Mouse (Mus musculus): ENCODE results near the gene Nup205. TPM values are rescaled to one million over a fixed set of nuclear protein-coding genes. Genes with fewer than 3 reads are reported as not detected.

The Nup205 gene
- total RNA-seq, 2 experiments from 2014 or later: 10.3 to 11.8 TPM

DNA sequence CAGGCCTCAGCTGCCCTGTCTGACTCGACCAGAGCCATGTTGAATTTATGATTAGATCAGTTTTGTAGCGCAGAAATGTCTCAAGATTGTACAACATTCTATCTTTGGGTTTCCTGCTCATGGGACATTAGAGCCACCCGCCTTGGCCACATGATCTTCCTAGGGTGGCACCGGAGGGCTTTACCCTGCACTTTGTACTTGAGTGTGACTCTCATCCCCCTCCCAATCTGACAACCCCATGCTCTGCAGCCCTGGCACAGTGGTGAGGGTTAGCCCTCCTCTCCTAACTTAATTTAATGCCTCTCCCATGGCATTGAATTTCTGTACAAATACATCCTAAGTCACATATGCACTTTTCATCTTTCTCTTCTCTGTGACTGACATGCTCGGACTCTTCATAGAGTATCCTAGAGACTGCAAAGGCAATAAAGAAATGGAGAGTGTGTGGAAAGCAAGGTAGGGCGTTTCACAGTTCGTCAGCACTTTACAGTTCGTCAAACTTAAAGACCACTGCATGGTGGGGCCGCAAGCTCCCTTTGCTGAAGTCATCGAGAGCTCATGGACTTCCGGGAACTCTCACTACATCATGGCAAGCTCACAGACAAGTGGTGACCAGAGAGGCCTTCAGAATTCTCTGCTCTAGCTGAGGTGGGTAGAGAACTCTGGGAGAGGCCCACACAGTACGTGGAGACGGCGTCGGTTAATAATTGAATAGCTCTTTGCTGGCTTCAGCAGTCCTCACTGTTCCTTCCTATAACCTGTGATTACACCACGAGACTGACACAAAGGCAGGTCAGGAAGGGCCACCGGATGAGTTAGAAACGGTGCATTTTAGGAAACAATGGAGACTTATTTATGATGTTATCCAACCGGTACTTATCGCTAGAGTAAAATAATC lies 94.9 kb downstream of the Nup205 start:
- intact Hi-C loops (cut with DNase I; ENCODE audit: low total_unique reads): no loop called here
- no peak for DNase-seq

DNA sequence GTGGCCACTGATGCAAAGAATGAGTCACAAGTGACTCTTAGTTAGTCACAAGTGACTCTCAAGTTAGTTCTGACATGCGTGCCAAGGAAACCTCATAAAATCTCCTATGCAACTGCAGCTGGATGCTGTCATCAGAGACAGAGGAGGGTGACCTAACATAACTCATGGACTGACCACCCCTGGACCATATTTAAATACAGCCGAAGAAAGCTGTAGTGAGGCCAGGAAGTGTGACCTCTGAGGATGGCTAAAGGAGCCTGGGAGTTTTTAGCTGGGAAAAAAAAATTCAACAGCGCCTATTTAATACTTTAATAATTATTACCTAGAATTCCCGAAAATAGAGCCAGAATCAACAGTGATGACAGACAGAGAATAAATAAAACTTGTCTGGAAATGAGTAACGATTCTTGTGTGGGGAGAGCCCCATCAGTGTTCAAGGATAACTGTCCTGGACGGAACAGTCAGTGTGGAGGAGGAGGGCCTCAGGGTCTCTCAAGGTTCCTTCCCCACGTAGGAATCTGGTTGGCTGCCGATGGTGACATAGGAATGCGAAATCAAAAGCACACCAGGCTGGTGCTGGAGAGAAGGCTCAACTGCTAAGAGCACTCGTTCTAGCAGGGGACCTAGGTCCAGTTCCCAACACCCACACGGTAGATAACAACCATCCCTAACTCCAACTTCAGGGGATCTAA lies 96.3 kb downstream of the Nup205 start:
- DNase-seq: no peak
- intact Hi-C loops (cut with DNase I; ENCODE audit: low total_unique reads): no loop called here

DNA sequence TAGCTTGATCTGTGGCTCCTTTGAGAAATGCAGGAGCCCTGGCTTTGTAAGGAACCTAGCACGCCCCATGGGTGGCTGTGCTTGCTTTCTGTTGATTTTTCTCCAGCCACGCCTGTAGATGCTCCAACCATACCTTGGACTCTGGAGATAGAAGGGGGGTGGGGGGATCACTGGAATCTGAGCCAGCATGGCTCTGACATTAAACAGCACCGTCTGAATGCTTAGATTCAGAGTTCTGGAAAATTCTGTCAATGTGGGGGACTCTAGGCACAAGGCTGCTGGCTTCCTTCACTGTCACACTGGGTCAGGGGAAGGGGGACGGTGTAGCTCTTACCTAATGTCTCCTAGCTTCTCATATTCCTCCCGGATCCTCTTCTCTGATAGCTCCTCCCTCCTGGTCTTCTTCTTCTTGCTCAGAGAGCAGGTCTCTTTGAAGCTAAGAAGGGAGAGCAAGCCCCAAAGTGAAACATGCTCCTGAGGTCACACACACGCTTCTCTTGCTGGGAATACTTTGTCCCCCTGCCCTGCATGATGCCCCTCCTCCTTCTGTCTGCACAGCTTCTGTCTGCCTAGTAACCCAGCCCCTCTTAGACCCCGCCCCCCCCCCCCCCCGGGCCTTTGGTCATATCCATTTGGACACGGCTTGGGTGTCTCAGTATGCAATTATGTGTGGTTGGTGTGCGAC lies 100.8 kb downstream of the Nup205 start:
- DNase-seq: no peak
- intact Hi-C loops (cut with DNase I; ENCODE audit: low total_unique reads): no loop called here

DNA sequence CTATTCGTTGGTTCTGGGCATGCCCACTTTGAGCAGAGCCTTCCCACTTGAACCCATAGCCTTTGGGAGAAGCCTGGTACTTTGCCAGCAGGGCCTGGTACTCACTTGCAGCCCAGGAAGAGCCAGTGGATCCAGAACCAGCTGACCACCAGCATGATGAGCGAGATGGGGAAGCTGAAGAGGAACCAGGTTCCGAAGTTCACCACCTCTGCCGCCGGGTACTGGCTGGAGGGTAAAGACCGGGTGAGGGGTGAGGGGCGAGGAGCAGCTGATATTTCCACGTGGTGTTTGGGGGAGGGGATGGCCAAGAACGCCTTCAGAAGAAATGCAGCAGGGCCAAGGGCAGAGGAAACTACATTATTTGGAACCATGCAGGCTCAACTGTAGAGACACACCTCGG lies 102.1 kb downstream of the Nup205 start:
- DNase-seq: no peak
- intact Hi-C loops (cut with DNase I; ENCODE audit: low total_unique reads): no loop called here

DNA sequence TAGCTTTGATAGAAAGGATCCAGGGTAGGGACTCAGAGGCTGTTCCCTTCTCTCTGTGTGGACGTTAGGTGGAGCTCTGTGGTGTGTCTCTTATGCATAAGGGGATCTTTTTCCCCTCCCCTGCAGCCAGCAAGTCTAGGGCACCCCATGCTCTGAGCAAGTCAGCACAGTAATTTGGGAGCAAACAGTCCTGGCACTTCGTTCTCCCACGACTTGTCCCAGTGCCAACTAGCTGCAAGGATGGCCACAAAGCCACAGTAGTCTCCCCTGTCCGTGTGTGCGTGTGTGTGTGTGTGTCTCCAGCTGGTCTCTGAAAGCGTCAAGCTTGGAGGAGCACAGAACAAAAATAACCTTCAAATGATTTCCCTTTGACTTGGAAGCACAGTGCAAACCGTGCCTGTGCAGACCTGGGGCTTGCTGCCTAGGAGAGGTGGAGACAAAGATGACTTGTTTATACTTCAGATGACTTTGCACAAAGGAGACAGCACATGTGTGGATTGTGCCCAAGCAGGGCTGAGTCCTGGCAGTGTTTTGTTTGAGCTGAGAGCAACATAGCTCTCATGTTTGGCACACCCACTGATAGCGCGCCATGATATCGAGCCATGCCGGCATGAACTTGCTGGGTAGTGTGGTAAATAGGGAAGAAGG lies 111.0 kb downstream of the Nup205 start:
- peak; percentile 32 for DNase-seq
- intact Hi-C loops (cut with DNase I; ENCODE audit: low total_unique reads): no loop called here

DNA sequence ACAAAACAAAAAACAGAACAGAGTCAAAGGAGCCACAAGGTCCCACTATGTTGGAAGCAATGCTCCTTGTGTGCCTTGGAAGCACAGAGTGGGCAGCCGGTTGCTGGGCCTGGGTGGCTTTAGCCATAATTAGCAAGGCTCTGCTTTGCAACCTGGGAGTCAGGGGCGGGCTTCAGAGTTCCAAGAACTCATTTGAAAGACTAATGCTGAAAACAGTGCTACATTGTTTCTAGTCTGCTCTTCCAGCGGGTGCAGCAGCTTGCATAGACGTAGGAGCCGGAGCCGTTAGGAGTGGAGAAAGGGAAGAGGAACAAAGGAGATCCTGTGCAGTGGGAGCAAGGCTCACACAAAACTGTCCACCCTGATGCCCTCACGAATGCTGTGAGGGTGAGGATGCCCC lies 111.7 kb downstream of the Nup205 start:
- DNase-seq: no peak
- intact Hi-C loops (cut with DNase I; ENCODE audit: low total_unique reads): no loop called here

DNA sequence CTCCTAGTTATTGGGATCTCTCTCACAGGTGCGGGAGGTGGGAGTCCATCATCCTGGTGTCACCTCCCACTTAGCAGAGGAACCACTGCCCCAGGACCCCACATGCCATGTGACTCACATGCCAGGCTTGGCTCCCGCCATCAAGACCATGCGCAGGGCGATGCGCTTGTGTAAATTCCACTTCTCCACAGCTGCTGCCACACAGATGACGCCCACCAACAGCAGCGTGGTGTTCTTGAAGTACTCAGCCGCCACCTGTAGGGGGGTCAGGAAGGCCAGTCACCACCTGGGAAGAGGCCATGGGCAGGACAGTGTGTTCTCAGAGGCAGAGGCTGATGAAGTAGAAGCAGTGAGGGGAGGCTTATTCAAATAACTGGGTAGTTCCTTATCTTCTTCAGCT lies 112.5 kb downstream of the Nup205 start:
- no peak for DNase-seq
- intact Hi-C loops (cut with DNase I; ENCODE audit: low total_unique reads): no loop called here

DNA sequence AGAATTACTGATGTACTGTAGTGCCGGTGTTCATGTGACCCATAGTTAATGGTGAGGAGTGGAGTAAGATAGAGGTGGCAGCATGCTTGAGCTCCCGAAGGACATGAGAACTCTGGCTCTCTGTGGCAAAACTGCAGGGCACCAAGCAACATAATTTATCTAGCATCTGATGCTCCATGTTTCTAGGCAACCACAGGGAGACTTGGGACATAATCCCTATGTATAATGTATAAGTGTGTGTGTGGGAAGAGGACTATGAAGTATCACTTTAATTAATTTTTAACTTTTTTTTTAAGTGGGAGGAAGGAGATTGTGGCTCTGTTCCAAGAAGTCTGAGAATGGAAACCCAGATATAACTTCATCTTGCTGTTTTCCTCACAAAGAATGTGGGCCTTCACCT lies 117.7 kb downstream of the Nup205 start:
- no peak for DNase-seq
- intact Hi-C loops (cut with DNase I; ENCODE audit: low total_unique reads): no loop called here

DNA sequence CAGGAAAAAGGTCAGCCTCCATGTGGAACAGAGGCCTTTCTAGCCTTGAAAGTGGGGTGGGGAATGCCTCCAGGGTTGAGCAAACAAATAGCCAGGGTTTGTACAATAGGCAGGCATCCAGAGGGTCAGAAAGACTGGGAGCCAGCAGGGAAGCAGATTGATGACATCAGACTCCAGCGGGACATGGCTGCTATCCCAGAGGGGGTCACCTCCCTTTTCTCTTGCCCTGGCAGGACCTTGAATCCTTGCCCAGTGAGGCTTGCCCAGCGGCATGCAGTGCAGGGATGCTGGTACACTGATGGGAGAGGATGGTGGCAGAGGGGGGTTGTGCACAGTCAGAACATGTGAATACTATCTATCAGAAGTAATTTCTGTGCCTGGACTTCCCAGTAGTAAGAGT lies 119.8 kb downstream of the Nup205 start:
- intact Hi-C loops (cut with DNase I; ENCODE audit: low total_unique reads): no loop called here
- peak; percentile 17 for DNase-seq

Other genes starting within 250 kb of the Nup205 start
- under 1 TPM in 1 of 2 experiments, not detected in 1; 0.11 TPM for gene Slc23a4, start 189.0 kb upstream of the Nup205 start, total RNA-seq (2021)
- gene Cnot4, start 43.7 kb upstream of the Nup205 start, total RNA-seq (2021): 10 to 100 TPM; 19.8 to 21.6 TPM
- under 1 TPM; 0.11 to 0.35 TPM for gene Slc13a4, start 130.7 kb downstream of the Nup205 start, total RNA-seq (2021)
- gene Fam180a, start 148.7 kb downstream of the Nup205 start, total RNA-seq (2021): 1 to 10 TPM; 1.0 to 2.1 TPM